Mouse (Mus musculus) MEL (cell line): ENCODE measurements around the gene Sgca. TPM values are rescaled to one million over a fixed set of nuclear protein-coding genes. Genes with fewer than 3 reads are reported as not detected.
A peak's percentile ranks its signal among the peaks of the same experiment; 100 is the strongest.

Source experiments
- DNase-seq: peaks from one replicate; pipeline ENCODE4 v3.0.0; 2011; ENCODE audit warnings: low read depth, low spot score
- H3K27ac ChIP-seq: 2 replicates; pipeline ENCODE4 v1.5.1; 2012; ENCODE audit warnings: low read depth, mild to moderate bottlenecking, control low read depth, low read length, moderate library complexity; ENCODE audit not compliant: control insufficient read depth
- H3K27me3 ChIP-seq, 2 experiments: fragments of 150-350 bp in 1 of 2; sonication (generic) in 1 of 2; 2 replicates each; pipeline ENCODE4 v1.6.1; 2012; ENCODE audit warnings: low read length in 2 of 2, mild to moderate bottlenecking in 2 of 2, improper control_type of control experiment in 1 of 2, moderate library complexity in 1 of 2; ENCODE audit not compliant: insufficient read depth in 2 of 2, control insufficient read depth in 1 of 2
- H3K36me3 ChIP-seq, 2 experiments: 2 replicates each; pipeline ENCODE4 v1.6.1; 2012 to 2014; ENCODE audit warnings: low read length in 2 of 2, improper control_type of control experiment in 1 of 2, inconsistent platforms in 1 of 2, mild to moderate bottlenecking in 1 of 2; ENCODE audit not compliant: insufficient read depth in 2 of 2, control insufficient read depth in 1 of 2
- H3K4me1 ChIP-seq, 2 experiments: fragments of 150-350 bp in 1 of 2; sonication (generic) in 1 of 2; 2 replicates each; pipeline ENCODE4 v1.6.1; 2012; ENCODE audit warnings: low read length in 2 of 2, improper control_type of control experiment in 1 of 2, mild to moderate bottlenecking in 1 of 2; ENCODE audit not compliant: insufficient read depth in 2 of 2, control insufficient read depth in 1 of 2
- H3K4me3 ChIP-seq, 2 experiments: fragments of 150-350 bp in 1 of 2; sonication (generic) in 1 of 2; 2 replicates each; pipeline ENCODE4 v1.5.1; 2012; ENCODE audit warnings: low read depth in 2 of 2, low read length in 2 of 2, mild to moderate bottlenecking in 2 of 2, moderate library complexity in 2 of 2, control low read depth in 1 of 2, improper control_type of control experiment in 1 of 2; ENCODE audit not compliant: control insufficient read depth in 1 of 2, insufficient read depth in 1 of 2
- H3K79me2 ChIP-seq: 2 replicates; pipeline ENCODE4 v1.6.1; 2012; ENCODE audit warnings: mild to moderate bottlenecking, low read length, moderate library complexity; ENCODE audit not compliant: control insufficient read depth, poor library complexity, insufficient read depth
- H3K9ac ChIP-seq: 2 replicates; pipeline ENCODE4 v1.6.1; 2012; ENCODE audit warnings: low read depth, mild to moderate bottlenecking, control low read depth, low read length, moderate library complexity; ENCODE audit not compliant: control insufficient read depth, poor library complexity, severe bottlenecking
- H3K9me3 ChIP-seq: fragments of 150-350 bp; sonication (generic); replicated peaks from 2 replicates; pipeline ENCODE4 v1.6.1; 2012; ENCODE audit warnings: mild to moderate bottlenecking, low read length, improper control_type of control experiment, moderate library complexity; ENCODE audit not compliant: insufficient read depth
- BHLHE40 ChIP-seq: IDR thresholded peaks from 2 replicates; pipeline ENCODE4 v1.6.1; 2012; ENCODE audit warnings: low read depth, mild to moderate bottlenecking, inconsistent platforms, low read length, improper control_type of control experiment, borderline replicate concordance
- CHD2 ChIP-seq: IDR thresholded peaks from 2 replicates; pipeline ENCODE4 v1.6.1; 2011; ENCODE audit warnings: low read length, improper control_type of control experiment
- CTCF ChIP-seq, 3 experiments: IDR thresholded peaks in 2 of 3; conservative IDR thresholded peaks in 1 of 3; 2 replicates each; pipeline ENCODE4 v1.5.1; 2011 to 2012; ENCODE audit warnings: low read length in 3 of 3, low read depth in 2 of 3, mild to moderate bottlenecking in 2 of 3, improper control_type of control experiment in 1 of 3, inconsistent platforms in 1 of 3, mixed read lengths in 1 of 3, moderate library complexity in 1 of 3; ENCODE audit not compliant: control insufficient read depth in 1 of 3, insufficient read depth in 1 of 3, poor library complexity in 1 of 3, severe bottlenecking in 1 of 3
- EP300 ChIP-seq, 2 experiments: IDR thresholded peaks; 2 replicates each; pipeline ENCODE4 v1.6.1; 2011; ENCODE audit warnings: improper control_type of control experiment in 2 of 2, low read length in 2 of 2, low read depth in 1 of 2, mild to moderate bottlenecking in 1 of 2
- ETS1 ChIP-seq: IDR thresholded peaks from 2 replicates; pipeline ENCODE4 v1.6.1; 2012; ENCODE audit warnings: low read depth, mild to moderate bottlenecking, inconsistent platforms, low read length, improper control_type of control experiment, moderate library complexity
- GATA1 ChIP-seq: IDR thresholded peaks from 2 replicates; pipeline ENCODE4 v1.6.1; 2011; ENCODE audit warnings: low read depth, low read length, improper control_type of control experiment
- HCFC1 ChIP-seq: IDR thresholded peaks from 2 replicates; pipeline ENCODE4 v1.6.1; 2012; ENCODE audit warnings: low read depth, mild to moderate bottlenecking, inconsistent platforms, low read length, improper control_type of control experiment, moderate library complexity
- JUND ChIP-seq: IDR thresholded peaks from 2 replicates; pipeline ENCODE4 v1.6.1; 2011; ENCODE audit warnings: low read depth, mild to moderate bottlenecking, improper control_type of control experiment, low read length
- KAT2A ChIP-seq: conservative IDR thresholded peaks from 2 replicates; pipeline ENCODE4 v1.6.1; 2012; ENCODE audit warnings: low read depth, low read length, improper control_type of control experiment, inconsistent platforms
- MAFK ChIP-seq: IDR thresholded peaks from 2 replicates; pipeline ENCODE4 v1.6.1; 2011; ENCODE audit warnings: low read depth, mild to moderate bottlenecking, low read length, improper control_type of control experiment, borderline replicate concordance
- MAX ChIP-seq: IDR thresholded peaks from 2 replicates; pipeline ENCODE4 v1.6.1; 2011; ENCODE audit warnings: low read length, improper control_type of control experiment
- MXI1 ChIP-seq: IDR thresholded peaks from 2 replicates; pipeline ENCODE4 v1.6.1; 2011; ENCODE audit warnings: mild to moderate bottlenecking, low read depth, low read length, improper control_type of control experiment
- MYB ChIP-seq: IDR thresholded peaks from 2 replicates; pipeline ENCODE4 v1.6.1; 2011; ENCODE audit warnings: mild to moderate bottlenecking, low read depth, low read length, improper control_type of control experiment
- NELFE ChIP-seq: IDR thresholded peaks from 2 replicates; pipeline ENCODE4 v1.6.1; 2011; ENCODE audit warnings: low read depth, low read length, improper control_type of control experiment
- NRF1 ChIP-seq: IDR thresholded peaks from 2 replicates; pipeline ENCODE4 v1.6.1; 2014; ENCODE audit warnings: low read depth, mild to moderate bottlenecking, inconsistent platforms, low read length, improper control_type of control experiment, moderate library complexity; ENCODE audit not compliant: poor library complexity, insufficient read depth, severe bottlenecking
- POLR2A ChIP-seq, 2 experiments: IDR thresholded peaks; 2 replicates each; pipeline ENCODE4 v1.6.1; 2011 to 2012; ENCODE audit warnings: low read length in 2 of 2, mild to moderate bottlenecking in 2 of 2, control low read depth in 1 of 2, improper control_type of control experiment in 1 of 2, low read depth in 1 of 2, moderate library complexity in 1 of 2; ENCODE audit not compliant: control insufficient read depth in 1 of 2, insufficient read depth in 1 of 2, poor library complexity in 1 of 2
- POLR2AphosphoS5 ChIP-seq: IDR thresholded peaks from 2 replicates; pipeline ENCODE4 v1.6.1; 2012; ENCODE audit warnings: low read depth, borderline replicate concordance, mild to moderate bottlenecking, inconsistent platforms, low read length, moderate library complexity, mixed read lengths
- RAD21 ChIP-seq: IDR thresholded peaks from 2 replicates; pipeline ENCODE4 v1.6.1; 2011; ENCODE audit warnings: mild to moderate bottlenecking, low read depth, low read length, improper control_type of control experiment
- RCOR1 ChIP-seq: IDR thresholded peaks from 2 replicates; pipeline ENCODE4 v1.6.1; 2012; ENCODE audit warnings: low read depth, mild to moderate bottlenecking, inconsistent platforms, low read length, improper control_type of control experiment
- SMC3 ChIP-seq: IDR thresholded peaks from 2 replicates; pipeline ENCODE4 v1.6.1; 2011; ENCODE audit warnings: low read depth, low read length, improper control_type of control experiment
- TAL1 ChIP-seq: IDR thresholded peaks from 2 replicates; pipeline ENCODE4 v1.6.1; 2012; ENCODE audit warnings: mild to moderate bottlenecking, inconsistent platforms, low read length, moderate library complexity, mixed read lengths
- TBP ChIP-seq: IDR thresholded peaks from 2 replicates; pipeline ENCODE4 v1.8.0; 2011; ENCODE audit warnings: low read depth, low read length, improper control_type of control experiment
- TCF12 ChIP-seq: IDR thresholded peaks from 2 replicates; pipeline ENCODE4 v1.6.1; 2014; ENCODE audit warnings: low read depth, mild to moderate bottlenecking, inconsistent platforms, low read length, improper control_type of control experiment, moderate library complexity
- UBTF ChIP-seq: IDR thresholded peaks from 2 replicates; pipeline ENCODE4 v1.6.1; 2012; ENCODE audit warnings: low read depth, mild to moderate bottlenecking, inconsistent platforms, low read length, improper control_type of control experiment, moderate library complexity, borderline replicate concordance; ENCODE audit not compliant: insufficient read depth
- USF1 ChIP-seq: IDR thresholded peaks from 2 replicates; pipeline ENCODE4 v1.6.1; 2014; ENCODE audit warnings: low read depth, mild to moderate bottlenecking, inconsistent platforms, low read length, improper control_type of control experiment, moderate library complexity
- USF2 ChIP-seq, 2 experiments: IDR thresholded peaks; 2 replicates each; pipeline ENCODE4 v1.6.1; 2011 to 2012; ENCODE audit warnings: improper control_type of control experiment in 2 of 2, low read length in 2 of 2, borderline replicate concordance in 1 of 2, inconsistent platforms in 1 of 2, low read depth in 1 of 2, mild to moderate bottlenecking in 1 of 2; ENCODE audit not compliant: insufficient read depth in 1 of 2
- ZC3H11A ChIP-seq: IDR thresholded peaks from 2 replicates; pipeline ENCODE4 v1.6.1; 2012; ENCODE audit warnings: low read depth, mild to moderate bottlenecking, inconsistent platforms, low read length, improper control_type of control experiment
- ZMIZ1 ChIP-seq: IDR thresholded peaks from 2 replicates; pipeline ENCODE4 v1.6.1; 2012; ENCODE audit warnings: low read depth, mild to moderate bottlenecking, inconsistent platforms, low read length, improper control_type of control experiment, moderate library complexity
- ZNF384 ChIP-seq: IDR thresholded peaks from 2 replicates; pipeline ENCODE4 v1.6.1; 2012; ENCODE audit warnings: low read depth, mild to moderate bottlenecking, inconsistent platforms, low read length, improper control_type of control experiment
- polyA plus RNA-seq, 2 experiments: library from polyadenylated mRNA; stranded (reverse) in 1 of 2; unstranded in 1 of 2; fragments of >175 nt in 1 of 2; fragments of >200 nt in 1 of 2; gene quantifications; 2 replicates each; pipeline versions ENCODE4 v1.2.1 to v1.2.4; 2012; ENCODE audit warnings: low replicate concordance in 2 of 2, low read depth in 1 of 2; ENCODE audit not compliant: insufficient read length in 2 of 2, insufficient read depth in 1 of 2, missing spikeins in 1 of 2
- total RNA-seq: library from RNA; depleted of rRNA; stranded (reverse); fragments of 300-350 nt; gene quantifications from 2 replicates; pipeline ENCODE4 v1.2.3, GENCODE M21; 2012

The Sgca gene
- total and polyA plus RNA-seq, 3 experiments, result not detected

DNA sequence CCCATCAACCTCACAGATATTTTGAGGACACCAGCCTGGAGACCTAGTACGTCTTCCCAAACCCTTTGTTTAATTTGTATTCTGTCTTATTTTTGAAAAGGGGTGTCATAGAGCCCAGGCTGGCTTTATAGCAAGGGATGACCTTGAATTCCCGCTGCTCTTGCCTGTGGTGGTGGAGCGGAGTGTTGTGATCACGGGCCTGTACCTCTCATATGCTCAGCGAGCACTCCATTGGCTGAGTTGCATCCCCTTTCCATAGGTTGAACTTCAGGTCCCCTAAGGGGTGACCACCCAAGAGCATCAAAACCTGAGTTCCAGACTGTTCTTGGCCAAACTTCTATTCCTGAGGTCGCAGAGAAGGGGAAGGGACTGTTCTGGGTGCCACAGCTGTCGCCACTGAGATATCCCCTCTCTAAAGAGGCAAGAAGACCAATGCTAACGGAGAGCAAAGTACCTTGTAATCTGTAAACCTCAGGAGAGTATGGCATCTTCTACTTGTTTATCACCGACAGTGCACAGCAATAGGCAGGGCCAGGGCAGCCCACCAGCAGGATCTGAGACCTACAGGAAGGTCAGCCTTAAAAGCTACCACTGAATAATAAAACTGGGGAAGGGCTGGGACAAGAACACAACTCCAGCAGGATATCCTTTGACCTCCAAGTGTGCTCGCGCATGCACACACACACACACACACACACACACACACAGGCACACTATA lies 3.5 kb upstream of the Sgca start:
- Histone ChIP-seq H3K36me3 (peaks cover 0 to 11% of the 10 kb centered on the region in 2 experiments; a peak in 2 of 4 replicates), H3K9ac (peak overlapping the region; percentile 58), H3K27ac (0 out of 2 replicates have a peak overlapping the region, but pooled peaks have one; percentile 5)
- TF ChIP-seq TAL1 (peak; percentile 30; the same call in 1 of the 2 replicates), MAFK (no peak)
- TF ChIP-seq, all 39 proteins: peak for 1
- no peaks in the 10 kb centered on the region for H3K9me3 ChIP-seq
- DNase-seq, result peak; percentile 28
- no peaks in the 10 kb centered on the region for H3K27me3 ChIP-seq
- no peaks in the 10 kb centered on the region for H3K79me2 ChIP-seq
- peak overlapping the region; percentile 42 to 50 for H3K4me3 ChIP-seq
- H3K4me1 ChIP-seq, result peaks cover 2 to 8% of the 10 kb centered on the region in 2 experiments; a peak in 3 of 4 replicates

DNA sequence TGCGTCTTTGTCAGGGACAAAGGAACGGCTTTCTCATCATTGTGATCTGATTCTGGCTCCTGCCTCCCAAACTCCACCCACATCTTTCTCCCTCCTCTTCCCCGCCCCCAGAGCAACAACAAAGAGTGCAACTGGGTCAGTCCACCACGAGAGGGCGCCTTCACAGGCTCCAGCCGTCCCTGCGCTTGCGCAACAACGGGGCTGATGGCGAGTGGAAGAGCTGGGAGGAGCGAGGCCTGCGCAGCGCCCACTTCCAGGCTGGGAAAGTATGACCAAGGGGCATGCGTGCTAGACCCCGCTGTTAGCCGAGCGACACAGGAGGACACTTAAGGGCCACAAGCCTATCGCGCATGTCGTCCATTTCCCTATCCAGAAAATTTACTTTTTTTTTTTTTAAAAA lies 2.8 kb upstream of the Sgca start:
- Histone ChIP-seq H3K27me3 (no peaks in the 10 kb centered on the region), H3K27ac (0 out of 2 replicates have a peak overlapping the region, but pooled peaks have one; percentile 5), H3K4me3 (peak overlapping the region; percentile 42 to 50), H3K9ac (peak overlapping the region; percentile 58), H3K4me1 (peaks cover 2 to 8% of the 10 kb centered on the region in 2 experiments; a peak in 3 of 4 replicates), H3K36me3 (peaks cover 0 to 11% of the 10 kb centered on the region in 2 experiments; a peak in 2 of 4 replicates), H3K79me2 (no peaks in the 10 kb centered on the region), H3K9me3 (no peaks in the 10 kb centered on the region)
- DNase-seq, result peak; percentile 99
- TF ChIP-seq USF2 (IDR thresholded peaks at IDR 0.05; ENCODE audit: borderline replicate concordance in 1 of 2, insufficient read depth in 1 of 2, low read depth in 1 of 2, low read length in 2 of 2) (no peak), ETS1 (peak; percentile 27; the same call in 1 of the 2 replicates), NRF1 (peak; percentile 99; the same call in 1 of the 2 replicates), TCF12 (peak; percentile 53; the same call in 1 of the 2 replicates), EP300 (IDR thresholded peaks at IDR 0.05; ENCODE audit: low read depth in 1 of 2, low read length in 2 of 2) (no peak), USF1 (peak; percentile 16; the same call in 1 of the 2 replicates), CHD2 (no peak), ZMIZ1 (peak; percentile 69; the same call in 1 of the 2 replicates), SMC3 (peak; percentile 96), TAL1 (no peak), CTCF (IDR thresholded peaks at IDR 0.05 in 2 of 3, conservative IDR thresholded peaks at IDR 0.05 in 1 of 3; ENCODE audit: control insufficient read depth in 1 of 3, insufficient read depth in 1 of 3, low read depth in 2 of 3, low read length in 3 of 3, poor library complexity in 1 of 3, severe bottlenecking in 1 of 3) (peak; percentile 94 to 99 (median 99)), ZC3H11A (peak; percentile 64), NELFE (peak; percentile 77), GATA1 (no peak), POLR2AphosphoS5 (no peak), POLR2A (IDR thresholded peaks at IDR 0.05; ENCODE audit: control insufficient read depth in 1 of 2, insufficient read depth in 1 of 2, low read depth in 1 of 2, low read length in 2 of 2, poor library complexity in 1 of 2) (peak in 1 of 2 experiments; percentile 92; a peak in 2 of 4 replicates), BHLHE40 (peak; percentile 37; the same call in 1 of the 2 replicates), JUND (no peak), MAX (no peak), TBP (peak; percentile 82), HCFC1 (peak; percentile 84), UBTF (no peak), KAT2A (no peak), ZNF384 (peak; percentile 74), MXI1 (peak; percentile 75; the same call in 1 of the 2 replicates), RAD21 (peak; percentile 54), MYB (no peak), RCOR1 (peak; percentile 36; the same call in 1 of the 2 replicates)
